Mouse (Mus musculus) frontal cortex, postnatal 10 days (tissue): Measurements from ENCODE around the gene Lama1.
"Not testable (repeated sequence)": the region's sequence is repeated elsewhere in the genome, so short reads cannot be mapped to it uniquely, and the experiment has no call there.

Experiments
- DNase-seq, 2 experiments: peaks; one replicate each; pipeline ENCODE4 v3.0.0; 2022; ENCODE audit warnings: low spot score in 2 of 2, mixed read lengths in 1 of 2

The Lama1 gene

DNA sequence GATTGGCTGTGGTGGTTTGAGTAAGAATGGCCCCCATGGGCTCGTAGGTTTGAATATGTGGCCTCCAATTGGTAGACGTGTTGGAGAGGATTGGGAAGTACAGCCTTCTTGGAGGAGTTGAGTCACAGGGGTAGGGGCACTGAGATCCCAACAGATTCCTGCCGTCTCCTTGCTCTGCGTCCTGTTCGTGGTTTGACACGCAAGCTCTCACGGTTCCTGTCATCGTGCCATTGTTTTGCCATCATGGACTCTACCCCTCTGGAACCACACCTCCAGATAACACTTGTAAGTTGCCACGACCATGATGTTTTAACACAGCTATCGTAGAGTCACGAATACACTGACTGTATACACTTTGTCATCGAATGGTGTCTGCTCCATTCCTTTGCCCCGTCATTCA is 141.9 kb downstream of the Lama1 start:
- no peak for DNase-seq

GRCm38 (mm10) chr17:67841494-67841893 is 144.4 kb downstream of the Lama1 start:
- DNase-seq: not testable (repeated sequence)

GRCm38 (mm10) chr17:67861080-67861630 is 164.1 kb downstream of the Lama1 start:
- DNase-seq: no peak

DNA sequence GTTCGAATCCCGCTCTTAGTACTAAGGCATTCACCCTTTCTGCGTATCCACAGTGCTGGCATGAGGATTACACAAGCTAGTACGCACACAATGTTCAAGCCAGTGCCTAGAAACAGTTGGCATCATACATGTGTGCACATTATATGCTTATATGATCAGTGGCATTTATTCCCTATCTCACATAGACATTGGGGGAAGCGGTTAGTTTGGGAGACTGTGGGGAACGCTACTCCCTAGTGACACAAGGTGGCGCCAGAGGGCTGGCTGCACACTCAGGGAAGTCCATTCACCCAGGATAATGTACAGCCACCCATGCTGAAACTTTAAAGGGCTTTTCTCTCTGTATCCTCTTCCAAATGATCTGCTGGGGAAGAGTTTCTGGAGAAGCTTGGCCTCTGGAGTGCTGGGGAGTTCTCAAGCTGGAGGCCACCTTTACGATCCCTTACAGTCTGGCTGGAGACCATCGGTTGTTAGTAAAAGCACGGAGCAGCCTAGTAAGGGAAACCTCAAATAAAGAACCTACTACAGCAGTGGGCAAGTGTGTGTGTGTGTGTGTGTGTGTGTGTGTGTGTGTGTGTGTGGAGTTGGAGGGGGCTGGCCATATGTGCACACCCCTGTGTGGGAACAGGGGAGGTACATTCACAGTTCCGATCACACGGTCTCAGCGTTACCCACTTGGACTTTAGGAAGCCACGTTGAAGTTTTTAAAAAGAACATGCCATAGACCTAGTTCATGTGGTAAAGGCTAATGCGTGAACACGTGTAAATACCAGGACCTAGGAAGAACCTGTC is 164.9 kb downstream of the Lama1 start:
- DNase-seq: peak; percentile 31 to 74

DNA sequence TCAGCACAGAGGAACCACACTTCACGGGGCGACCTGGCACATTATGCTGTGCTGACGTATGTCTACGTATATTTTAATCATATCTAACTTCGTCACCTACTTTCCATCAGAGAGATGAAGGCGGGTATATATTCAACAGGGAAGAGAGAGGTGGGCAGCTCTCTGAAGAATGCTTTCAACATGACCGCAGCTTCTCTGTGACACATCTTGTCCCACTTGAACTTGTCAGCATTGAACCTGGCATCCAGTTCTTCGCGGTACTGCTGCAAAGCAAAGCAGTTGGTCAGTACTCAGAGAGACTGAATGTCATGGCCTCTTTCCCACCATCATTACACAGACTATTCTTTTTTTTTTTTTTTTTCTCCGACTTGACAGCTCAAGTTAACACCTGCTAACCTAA is 167.3 kb downstream of the Lama1 start:
- no peak for DNase-seq

DNA sequence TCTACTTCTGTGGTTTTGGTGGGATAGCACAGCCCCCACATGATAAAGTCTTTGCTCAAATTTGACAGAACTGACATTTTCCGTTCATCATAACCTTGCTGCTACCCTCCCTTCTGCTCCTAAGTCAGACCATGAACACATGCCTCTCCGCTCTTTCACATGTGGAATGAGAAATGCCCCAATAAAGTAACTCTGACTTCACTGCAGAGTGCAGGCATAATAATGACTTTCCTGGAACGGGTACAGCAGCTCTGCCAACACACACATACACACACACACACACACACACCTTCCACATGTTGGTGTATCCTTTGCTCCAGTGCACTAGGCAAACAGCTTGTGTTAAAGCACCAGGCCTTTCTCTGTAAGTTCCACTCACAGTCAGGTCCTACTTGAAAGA is 167.9 kb downstream of the Lama1 start:
- no peak for DNase-seq

DNA sequence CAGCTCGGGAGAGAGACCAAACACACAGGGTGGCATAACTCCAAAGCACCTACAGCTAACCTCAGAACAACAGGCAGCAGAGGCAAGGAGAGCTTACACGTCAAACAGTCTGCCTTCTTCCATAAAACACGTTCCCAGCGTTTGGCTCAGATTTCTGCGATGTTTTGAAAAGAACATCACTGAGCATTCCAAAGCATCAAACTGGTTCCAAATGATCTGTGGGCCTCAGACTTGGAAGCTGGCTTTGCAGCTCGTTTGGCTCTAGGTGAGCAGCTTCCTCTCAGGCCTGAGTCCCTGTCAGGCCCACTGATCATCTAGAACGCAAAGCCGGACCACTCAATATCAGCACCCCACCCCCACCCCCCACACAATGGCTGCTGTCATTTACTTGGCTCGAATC is 169.0 kb downstream of the Lama1 start:
- DNase-seq: no peak

- no peak for DNase-seq
These were observed 169.6 kb downstream of the Lama1 start for GRCm38 (mm10) chr17:67866541-67867241.

DNA sequence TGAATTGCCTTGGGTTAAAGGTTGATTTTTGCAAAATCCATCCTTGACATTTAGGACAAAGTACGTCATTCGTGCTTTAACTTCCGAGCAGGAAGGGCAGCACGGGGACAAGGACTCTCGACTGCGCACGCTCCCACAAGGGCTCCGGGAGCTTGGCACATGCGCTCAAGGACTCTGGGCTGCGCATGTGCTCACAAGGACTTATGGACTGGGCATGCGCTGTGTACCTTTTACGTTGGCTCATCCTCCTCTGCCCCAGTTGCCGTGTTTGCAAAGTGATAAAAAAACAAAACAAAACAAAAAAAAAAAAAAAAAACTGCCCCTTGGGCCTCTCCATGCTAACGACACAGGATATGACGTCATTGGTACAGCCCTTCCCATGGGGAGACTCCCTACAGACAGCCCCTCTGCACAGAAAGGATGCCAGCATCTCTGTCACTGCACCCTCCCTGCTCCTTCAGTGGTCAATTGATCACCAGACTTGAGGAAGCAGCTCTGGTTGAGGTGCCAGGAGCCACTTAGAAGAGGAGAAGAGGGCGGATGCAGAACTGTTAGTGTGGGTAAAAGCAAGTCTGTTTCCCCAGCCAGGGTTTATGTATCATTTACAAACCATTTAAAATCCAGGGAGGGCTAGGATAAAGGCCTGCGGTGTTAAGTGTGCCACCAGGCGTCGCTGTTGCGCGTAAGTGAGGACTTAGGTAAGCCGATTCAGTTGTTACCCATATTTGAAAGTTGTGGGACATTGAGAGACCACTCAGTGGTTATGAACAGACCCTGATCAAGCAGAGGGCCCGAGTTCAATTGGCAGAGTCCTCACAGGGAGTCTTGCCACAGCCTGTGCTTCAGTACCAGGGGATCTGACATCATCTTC is 172.9 kb downstream of the Lama1 start:
- peak; percentile 21 to 63 for DNase-seq
